8 mouse cellular contexts compared by ENCODE assay signal in the genomic region with DNA sequence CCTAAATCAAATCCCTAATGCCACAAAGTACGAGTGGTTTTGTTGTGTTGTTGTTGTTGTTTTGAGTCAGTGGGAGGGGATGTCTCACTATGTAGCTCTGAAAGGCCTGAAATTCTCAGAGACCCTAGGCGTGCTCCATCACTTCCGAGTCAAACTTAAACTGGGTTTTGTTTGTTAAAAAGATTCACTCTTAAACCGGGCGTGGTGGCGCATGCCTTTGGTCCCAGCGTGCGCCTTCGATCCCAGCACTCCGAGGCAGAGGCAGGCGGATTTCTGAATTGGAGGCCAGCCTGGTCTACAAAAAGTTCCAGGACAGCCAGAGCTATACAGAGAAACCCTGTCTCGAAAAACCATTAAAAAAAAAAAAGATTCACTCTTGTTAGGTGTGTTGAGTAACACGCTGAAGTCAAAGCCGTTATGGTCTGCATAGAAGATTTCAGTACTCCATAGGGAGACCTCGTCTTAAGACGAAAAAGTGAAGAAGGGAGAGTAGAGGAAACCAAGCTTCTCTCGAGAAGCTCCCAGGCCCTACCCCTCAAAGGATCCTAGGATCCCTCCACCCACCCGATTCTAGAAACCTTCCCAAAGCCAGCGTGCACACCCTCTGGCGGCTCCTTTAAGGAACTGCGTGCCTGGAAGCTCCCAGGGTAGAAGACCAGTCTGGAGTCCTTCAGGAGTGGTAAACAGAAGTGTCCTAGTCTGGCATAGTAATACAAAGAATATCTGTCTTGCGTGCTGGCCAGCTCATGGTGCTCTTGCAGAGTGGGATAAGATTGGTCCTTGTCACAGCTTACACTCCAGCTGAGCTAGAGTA. TPM values are rescaled to one million over a fixed set of nuclear protein-coding genes. Genes with fewer than 3 reads are reported as not detected.
DNase-seq lines count a peak whose midpoint lies in the region; ATAC-seq and TF ChIP-seq lines count a peak whose summit lies in the region.

No protein-coding gene starts in this region.

- no peak overlapping the region for H3K27ac ChIP-seq in CH12.LX (ENCODE audit: insufficient read depth, low read depth)
- H3K27ac ChIP-seq in embryonic facial prominence, embryonic 10.5 days (replicated peaks) = peak overlapping the region; percentile 95
- H3K27ac ChIP-seq in kidney, adult 2 months (ENCODE audit: insufficient read depth, low read depth, low read length) = peak overlapping the region; percentile 36
- no peak overlapping the region for H3K27ac ChIP-seq in liver, embryonic 15.5 days (replicated peaks)

- H3K4me2 ChIP-seq in CH12.LX (ENCODE audit: insufficient read depth, low read depth, poor library complexity, severe bottlenecking) = peak overlapping the region; percentile 85
- H3K4me2 ChIP-seq in liver, embryonic 15.5 days = peak overlapping the region; percentile 77

- H3K4me1 ChIP-seq in CH12.LX (ENCODE audit: control insufficient read depth in 1 of 2, insufficient read depth in 2 of 2) = peaks cover 13 to 55% of the 10 kb centered on the region in 2 experiments
- peaks cover 54% of the 10 kb centered on the region for H3K4me1 ChIP-seq in embryonic facial prominence, embryonic 10.5 days
- H3K4me1 ChIP-seq in kidney, adult 2 months (ENCODE audit: control insufficient read depth, insufficient read depth, low read length) = no peaks in the 10 kb centered on the region; the same call in 1 of the 2 replicates
- H3K4me1 ChIP-seq in liver, embryonic 15.5 days (replicated peaks) = peaks cover 44% of the 10 kb centered on the region

- no peak for TF ChIP-seq POLR2A in CH12.LX (IDR thresholded peaks at IDR 0.05; ENCODE audit: low read depth, low read length)
- TF ChIP-seq POLR2A in kidney, adult 2 months (IDR thresholded peaks at IDR 0.05; ENCODE audit: low read depth, low read length) = no peak

- TF ChIP-seq CTCF in CH12.LX (conservative IDR thresholded peaks at IDR 0.05 in 1 of 2, IDR thresholded peaks at IDR 0.05 in 1 of 2; ENCODE audit: low read depth in 2 of 2, low read length in 2 of 2) = peak; percentile 72 to 82
- TF ChIP-seq CTCF in kidney, adult 2 months (conservative IDR thresholded peaks at IDR 0.05; ENCODE audit: insufficient read depth, insufficient read length, low read depth, low read length) = peak; percentile 66

- no peak for ATAC-seq in liver, embryonic 15.5 days (ENCODE audit: insufficient read depth)

- peaks cover 0 to 22% of the 10 kb centered on the region in 2 experiments for H3K36me3 ChIP-seq in CH12.LX (replicated peaks in 1 of 2; ENCODE audit: control insufficient read depth in 1 of 2, insufficient read depth in 1 of 2, low read length in 1 of 2)
- peaks cover 25% of the 10 kb centered on the region for H3K36me3 ChIP-seq in embryonic facial prominence, embryonic 10.5 days (replicated peaks)
- no peaks in the 10 kb centered on the region for H3K36me3 ChIP-seq in kidney, adult 2 months (ENCODE audit: control insufficient read depth, insufficient read depth, low read length)
- no peaks in the 10 kb centered on the region for H3K36me3 ChIP-seq in liver, embryonic 15.5 days (replicated peaks)

- no peaks in the 10 kb centered on the region for H3K9me3 ChIP-seq in CH12.LX (replicated peaks; ENCODE audit: low read length)
- H3K9me3 ChIP-seq in embryonic facial prominence, embryonic 10.5 days = no peaks in the 10 kb centered on the region
- no peaks in the 10 kb centered on the region for H3K9me3 ChIP-seq in liver, embryonic 15.5 days (replicated peaks)

- WGBS in embryonic facial prominence, embryonic 10.5 days = 43% methylated on average over 22 of the region's 22 CpGs
- WGBS in kidney, adult 2 months = 20% methylated on average over 22 of the region's 22 CpGs
- 25% methylated on average over 22 of the region's 22 CpGs for WGBS in liver, embryonic 15.5 days (ENCODE audit: insufficient replicate concordance)

- peak overlapping the region; percentile 73 to 94 (median 89) for H3K4me3 ChIP-seq in CH12.LX (replicated peaks in 1 of 3; ENCODE audit: low read depth in 2 of 3, low read length in 2 of 3, poor library complexity in 1 of 3)
- H3K4me3 ChIP-seq in embryonic facial prominence, embryonic 10.5 days = peak overlapping the region; percentile 98
- peak overlapping the region; percentile 61 for H3K4me3 ChIP-seq in kidney, adult 2 months (ENCODE audit: insufficient read depth, low read depth, low read length)
- H3K4me3 ChIP-seq in liver, embryonic 15.5 days (replicated peaks) = peak overlapping the region; percentile 61

- dilution Hi-C loops in CH12.LX (cut with MboI; ENCODE audit: extremely low pct_ligation_motif_present, extremely low pct_unique_long_range_greater_than_20kb, low sequenced_read_pairs) = no loop called here

- H3K9ac ChIP-seq in CH12.LX (ENCODE audit: insufficient read depth, low read depth) = peak overlapping the region; percentile 83
- H3K9ac ChIP-seq in liver, embryonic 15.5 days = no peak overlapping the region

- no peaks in the 10 kb centered on the region for H3K27me3 ChIP-seq in CH12.LX (replicated peaks)
- H3K27me3 ChIP-seq in embryonic facial prominence, embryonic 10.5 days (replicated peaks; ENCODE audit: low read depth, poor library complexity, severe bottlenecking) = no peaks in the 10 kb centered on the region
- no peaks in the 10 kb centered on the region for H3K27me3 ChIP-seq in kidney, adult 2 months (replicated peaks; ENCODE audit: control insufficient read depth, insufficient read depth, low read length)
- peaks cover 65% of the 10 kb centered on the region for H3K27me3 ChIP-seq in liver, embryonic 15.5 days

- H3K79me2 ChIP-seq in CH12.LX (replicated peaks; ENCODE audit: control insufficient read depth, extremely low read depth, insufficient read depth, poor library complexity, severe bottlenecking) = peaks cover 28% of the 10 kb centered on the region

- TF ChIP-seq RAD21 in CH12.LX (IDR thresholded peaks at IDR 0.05; ENCODE audit: low read depth, low read length) = peak; percentile 55

- no peak for TF ChIP-seq EP300 in CH12.LX (IDR thresholded peaks at IDR 0.05; ENCODE audit: low read length)

- peak; percentile 79 for DNase-seq in CH12.LX (ENCODE audit: extremely low read depth)
- peak; percentile 77 for DNase-seq in adrenal gland, postnatal 10 days
- DNase-seq in embryonic facial prominence, embryonic 10.5 days (ENCODE audit: low spot score) = peak; percentile 75
- peak; percentile 74 for DNase-seq in heart, adult 8-10 months (ENCODE audit: low spot score)
- peak; percentile 65 for DNase-seq in kidney, adult 2 months
- DNase-seq in neural tube, embryonic 10.5 days (ENCODE audit: extremely low spot score, low spot score) = peak; percentile 61
- DNase-seq in thymus, postnatal 25 days = peak; percentile 54

- in situ Hi-C loops in CH12.LX (cut with MboI; ENCODE audit: low pct_ligation_motif_present, low pct_unique_long_range_greater_than_20kb, low sequenced_read_pairs) = loop anchor here (10.0 to 25.0 kb wide), 2 partner anchors 111 to 177 kb away; a partner anchor contains a TSS

TF ChIP-seq in CH12.LX, 34 proteins besides CTCF, POLR2A, EP300 and RAD21 (continues in another document):
- TF ChIP-seq SIN3A (IDR thresholded peaks at IDR 0.05; ENCODE audit: low read length) (peak; percentile 48), ZNF384 (IDR thresholded peaks at IDR 0.05; ENCODE audit: low read depth, low read length) (peak; percentile 32; the same call in 1 of the 2 replicates), PAX5 (IDR thresholded peaks at IDR 0.05; ENCODE audit: low read length) (no peak), SMC3 (IDR thresholded peaks at IDR 0.05; ENCODE audit: low read depth, low read length) (peak; percentile 84), USF1 (IDR thresholded peaks at IDR 0.05; ENCODE audit: low read depth, low read length) (no peak), MAZ (IDR thresholded peaks at IDR 0.05; ENCODE audit: low read depth, low read length) (peak; percentile 70; the same call in 1 of the 2 replicates), CHD2 (IDR thresholded peaks at IDR 0.05; ENCODE audit: low read length) (no peak), MXI1 (IDR thresholded peaks at IDR 0.05; ENCODE audit: low read depth, low read length) (peak; percentile 52; the same call in 1 of the 2 replicates), IRF4 (IDR thresholded peaks at IDR 0.05; ENCODE audit: low read depth, low read length) (peak; percentile 62), NELFE (IDR thresholded peaks at IDR 0.05; ENCODE audit: low read depth, low read length) (0 out of 2 replicates have a peak, but pooled peaks have one; percentile 26), JUN (IDR thresholded peaks at IDR 0.05; ENCODE audit: insufficient read depth, low read depth, low read length) (no peak), MAX (IDR thresholded peaks at IDR 0.05; ENCODE audit: low read length) (peak; percentile 26; the same call in 1 of the 2 replicates), UBTF (IDR thresholded peaks at IDR 0.05; ENCODE audit: low read depth, low read length) (no peak)

RNA-seq across cellular contexts. Expression of a gene that starts 0.8 kb away (rescaled TPM):
- total RNA-seq in CH12.LX (2012; rRNA removed) = 35.8 and 51.8 TPM in 2 replicates
- 33.2 and 34.2 TPM in 2 replicates for total RNA-seq in CH12.LX (2014; rRNA removed)
- polyA plus RNA-seq in CH12.LX (2012; ENCODE audit: insufficient read length, low read depth) = 31.3 and 44.4 TPM in 2 replicates
- total RNA-seq in adrenal gland, postnatal 10 days (2021) = 10 to 100 TPM; 44.3 to 52.3 TPM
- polyA plus RNA-seq in embryonic facial prominence, embryonic 10.5 days (2016; fragmentation: Nextera tagmentation; extraction: Ambion mirVana) = 12.6 and 13.3 TPM in 2 replicates
- total RNA-seq in heart, adult 8-10 months (2022) = 10 to 100 TPM; 14.5 to 17.8 (median 15.8) TPM
- 21.9 and 23.5 TPM in 2 replicates for polyA plus RNA-seq in kidney, adult 2 months (2012; rRNA removed)
- polyA plus RNA-seq in liver, embryonic 15.5 days (2015; fragmentation: Nextera tagmentation; extraction: Ambion mirVana) = 1.3 and 1.7 TPM in 2 replicates

RNA-seq across cellular contexts. Expression of a gene that starts 34.4 kb away (rescaled TPM):
- total RNA-seq in CH12.LX (2012; rRNA removed) (268 and 353 TPM in 2 replicates), CH12.LX (2014; rRNA removed) (294 and 302 TPM in 2 replicates)
- 304 and 319 TPM in 2 replicates for polyA plus RNA-seq in CH12.LX (2012; ENCODE audit: insufficient read length, low read depth)
- 100 to 1,000 TPM in 1 of 2 experiments, 10 to 100 TPM in 1; 92.7 to 110 TPM for total RNA-seq in adrenal gland, postnatal 10 days (2021)
- 200 and 206 TPM in 2 replicates for polyA plus RNA-seq in embryonic facial prominence, embryonic 10.5 days (2016; fragmentation: Nextera tagmentation; extraction: Ambion mirVana)
- total RNA-seq in heart, adult 8-10 months (2022) = 10 to 100 TPM; 38.8 to 56.6 (median 46.9) TPM
- polyA plus RNA-seq in kidney, adult 2 months (2012; rRNA removed) = 130 and 138 TPM in 2 replicates
- polyA plus RNA-seq in liver, embryonic 15.5 days (2015; fragmentation: Nextera tagmentation; extraction: Ambion mirVana) = 118 and 124 TPM in 2 replicates

RNA-seq across cellular contexts. Expression of a gene that starts 51.1 kb away (rescaled TPM):
- 1.4 and 2.2 TPM in 2 replicates for total RNA-seq in CH12.LX (2012; rRNA removed)
- 1.4 and 1.6 TPM in 2 replicates for total RNA-seq in CH12.LX (2014; rRNA removed)
- polyA plus RNA-seq in CH12.LX (2012; ENCODE audit: insufficient read length, low read depth) = 4.4 and 4.8 TPM in 2 replicates
- 10 to 100 TPM in 1 of 2 experiments, 1 to 10 TPM in 1; 7.2 to 17.2 TPM for total RNA-seq in adrenal gland, postnatal 10 days (2021)
- polyA plus RNA-seq in embryonic facial prominence, embryonic 10.5 days (2016; fragmentation: Nextera tagmentation; extraction: Ambion mirVana) = 0.41 and 0.61 TPM in 2 replicates
- total RNA-seq in heart, adult 8-10 months (2022) = 1 to 10 TPM; 2.8 to 4.3 (median 3.1) TPM
- polyA plus RNA-seq in kidney, adult 2 months (2012; rRNA removed) = 3.2 and 4.1 TPM in 2 replicates
- 5.3 and 6.3 TPM in 2 replicates for polyA plus RNA-seq in liver, embryonic 15.5 days (2015; fragmentation: Nextera tagmentation; extraction: Ambion mirVana)

Comparison
In these comparisons a context has a peak if more than half of its experiments do, and no peak if none do; other contexts are left out.
1. H3K27ac ChIP-seq: peak in embryonic facial prominence, embryonic 10.5 days (single experiment) and kidney, adult 2 months (single experiment); none in CH12.LX (single experiment) and liver, embryonic 15.5 days (single experiment).
2. Peak in every context shown above with its lines, with median percentiles within 50 percentile points of each other: DNase-seq and H3K4me3 ChIP-seq.